Mouse (Mus musculus): ENCODE measurements around the gene Adar. TPM values are rescaled to one million over a fixed set of nuclear protein-coding genes. Genes with fewer than 3 reads are reported as not detected.
A peak's percentile ranks its signal among the peaks of the same experiment; 100 is the strongest.
"Not testable (repeated sequence)": the region's sequence is repeated elsewhere in the genome, so short reads cannot be mapped to it uniquely, and the experiment has no call there.

Gene Adar
- polyA plus RNA-seq, 1 experiment from 2014 or later, result 16.6 TPM

DNA sequence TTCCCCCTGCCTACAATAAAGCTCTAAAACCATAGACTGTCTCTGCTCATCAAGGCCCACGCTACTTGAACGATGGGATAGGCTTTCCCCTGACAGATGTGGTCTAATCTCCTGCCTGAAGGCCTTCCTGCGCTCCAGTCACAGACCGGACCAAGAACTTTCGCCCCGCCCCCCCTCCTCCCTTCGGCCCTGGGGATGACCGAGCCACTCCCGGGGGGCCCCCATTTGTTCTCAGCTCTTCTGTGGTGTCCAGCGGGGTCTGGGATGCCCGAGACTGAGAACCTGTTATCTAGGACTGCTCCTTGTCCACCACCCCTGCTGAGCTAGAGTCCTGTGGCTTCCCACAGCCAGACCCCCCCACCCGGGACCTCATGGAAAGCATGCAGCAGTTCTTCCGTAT lies 84.7 kb downstream of the Adar start:
- Histone ChIP-seq H3K4me1 (ENCODE audit: control insufficient read depth, insufficient read depth, low read length) (no peaks in the 10 kb centered on the region), H3K9me3 (ENCODE audit: control insufficient read depth, low read length) (no peaks in the 10 kb centered on the region), H3K4me2 (peak overlapping the region; percentile 33), H3K4me3 (ENCODE audit: low read depth, low read length) (no peak overlapping the region), H3K36me3 (ENCODE audit: control insufficient read depth, insufficient read depth, low read length) (no peaks in the 10 kb centered on the region), H3K27me3 (ENCODE audit: control insufficient read depth, insufficient read depth, low read length) (no peaks in the 10 kb centered on the region), H3K9ac (ENCODE audit: low read length) (no peak overlapping the region), H3K27ac (ENCODE audit: low read depth, low read length) (no peak overlapping the region)
- 3% methylated on average over 13 of the region's 13 CpGs for WGBS
- no peak for DNase-seq (ENCODE audit: low spot score, missing footprints)
- no peak for ATAC-seq (ENCODE audit: low FRiP score)

DNA sequence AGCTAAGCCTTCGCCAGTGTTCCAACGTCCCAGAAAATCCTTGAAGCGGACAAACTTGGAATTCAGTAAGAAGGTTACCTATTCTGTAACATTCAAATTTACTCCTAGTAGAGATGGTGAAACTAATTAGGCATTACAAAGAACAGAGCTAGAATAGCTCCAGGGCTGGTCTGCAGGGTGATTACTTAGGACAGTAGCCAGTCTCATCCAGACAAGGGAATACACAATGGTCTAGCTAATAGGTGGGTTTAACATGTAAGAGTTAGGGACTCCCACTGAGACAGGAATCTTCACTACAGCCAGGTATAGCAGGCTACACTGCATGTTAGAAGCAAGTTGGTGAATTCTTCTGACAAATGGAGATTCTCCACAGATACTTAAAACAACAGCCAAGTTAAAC lies 85.3 kb downstream of the Adar start:
- ATAC-seq (ENCODE audit: low FRiP score), result not testable (repeated sequence)
- 32% methylated on average over 3 of the region's 3 CpGs for WGBS

DNA sequence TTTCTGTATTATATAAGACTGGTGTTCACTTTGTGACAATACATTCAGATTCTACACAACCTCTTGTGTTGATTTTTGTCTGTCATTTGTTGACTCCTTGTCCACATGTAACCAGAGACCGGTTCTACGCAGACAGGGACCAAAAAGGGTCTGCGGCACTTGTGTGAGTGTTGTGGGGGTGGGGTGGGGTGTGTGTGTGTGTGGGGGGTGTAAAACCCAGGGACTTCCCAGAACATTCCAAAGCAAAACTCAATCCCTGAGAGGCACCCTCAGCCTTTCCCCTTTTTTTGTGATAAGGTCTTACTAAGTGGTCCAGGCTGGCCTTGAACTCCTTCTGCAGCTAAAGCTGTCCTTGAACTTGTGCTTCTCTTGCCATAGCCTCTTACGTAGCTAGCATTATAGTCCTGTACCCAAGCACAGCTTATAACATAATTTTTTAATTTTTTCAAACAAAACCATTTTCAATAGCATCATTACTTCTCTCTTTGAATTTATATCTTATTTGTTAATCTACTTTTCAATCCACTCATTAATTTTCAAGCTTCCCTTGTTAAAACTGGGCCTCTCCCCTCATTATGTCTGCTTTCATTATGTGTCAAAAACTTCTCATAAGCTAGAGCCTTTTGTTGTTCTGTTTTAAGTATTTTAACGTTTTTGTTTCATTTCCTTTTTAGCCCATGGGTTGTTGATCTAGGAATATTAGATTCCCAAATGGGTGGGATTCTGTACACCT lies 86.1 kb downstream of the Adar start:
- H3K9ac ChIP-seq (ENCODE audit: low read length), result no peak overlapping the region
- ATAC-seq (ENCODE audit: low FRiP score), result no peak
- H3K36me3 ChIP-seq (ENCODE audit: control insufficient read depth, insufficient read depth, low read length), result no peaks in the 10 kb centered on the region
- no peaks in the 10 kb centered on the region for H3K4me1 ChIP-seq (ENCODE audit: control insufficient read depth, insufficient read depth, low read length)
- no peak overlapping the region for H3K27ac ChIP-seq (ENCODE audit: low read depth, low read length)
- H3K4me3 ChIP-seq (ENCODE audit: low read depth, low read length), result no peak overlapping the region
- DNase-seq (ENCODE audit: low spot score, missing footprints), result no peak
- H3K9me3 ChIP-seq (ENCODE audit: control insufficient read depth, low read length), result no peaks in the 10 kb centered on the region
- H3K4me2 ChIP-seq, result no peak overlapping the region
- 65% methylated on average over 5 of the region's 5 CpGs for whole genome bisulfite sequencing
- H3K27me3 ChIP-seq (ENCODE audit: control insufficient read depth, insufficient read depth, low read length), result no peaks in the 10 kb centered on the region

More for the DNA sequence above, 85.3 kb downstream of the Adar start:
- H3K36me3 ChIP-seq (ENCODE audit: control insufficient read depth, insufficient read depth, low read length); H3K9me3 ChIP-seq (ENCODE audit: control insufficient read depth, low read length); H3K4me2 ChIP-seq; H3K9ac ChIP-seq (ENCODE audit: low read length); H3K4me3 ChIP-seq (ENCODE audit: low read depth, low read length); H3K27ac ChIP-seq (ENCODE audit: low read depth, low read length); H3K4me1 ChIP-seq (ENCODE audit: control insufficient read depth, insufficient read depth, low read length); H3K27me3 ChIP-seq (ENCODE audit: control insufficient read depth, insufficient read depth, low read length); DNase-seq (ENCODE audit: low spot score, missing footprints): not testable (repeated sequence)

GRCm38 (mm10) chr3:89801507-89801847 lies 86.7 kb downstream of the Adar start:
- DNase-seq (ENCODE audit: low spot score, missing footprints) (no peak), ATAC-seq (ENCODE audit: low FRiP score) (no peak)
- Histone ChIP-seq H3K4me3 (ENCODE audit: low read depth, low read length) (no peak overlapping the region), H3K27me3 (ENCODE audit: control insufficient read depth, insufficient read depth, low read length) (no peaks in the 10 kb centered on the region), H3K9ac (ENCODE audit: low read length) (no peak overlapping the region), H3K36me3 (ENCODE audit: control insufficient read depth, insufficient read depth, low read length) (no peaks in the 10 kb centered on the region), H3K9me3 (ENCODE audit: control insufficient read depth, low read length) (no peaks in the 10 kb centered on the region), H3K4me1 (ENCODE audit: control insufficient read depth, insufficient read depth, low read length) (no peaks in the 10 kb centered on the region), H3K4me2 (no peak overlapping the region), H3K27ac (ENCODE audit: low read depth, low read length) (no peak overlapping the region)
- WGBS, result 58% methylated on average over 3 of the region's 3 CpGs

DNA sequence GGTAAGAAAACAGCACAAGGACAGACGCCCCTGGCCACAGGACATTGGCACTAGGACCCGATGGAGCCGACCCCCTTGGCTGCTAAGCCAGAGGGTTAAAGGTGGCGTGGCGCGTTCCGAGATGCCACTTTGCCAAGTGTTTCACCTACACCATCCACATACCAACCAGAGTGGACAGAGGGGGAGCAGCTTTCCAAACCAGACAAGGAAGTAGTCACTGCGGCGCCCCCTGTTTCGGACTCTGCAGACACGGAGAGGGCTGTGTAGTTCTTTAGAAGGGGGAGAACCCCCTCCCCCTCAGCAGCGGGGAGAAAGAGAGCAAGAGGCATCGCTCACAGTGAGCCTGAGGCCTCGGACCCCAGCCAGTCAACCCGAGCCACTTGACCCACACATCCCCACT lies 88.1 kb downstream of the Adar start:
- Histone ChIP-seq H3K27me3 (ENCODE audit: control insufficient read depth, insufficient read depth, low read length) (no peaks in the 10 kb centered on the region), H3K4me1 (ENCODE audit: control insufficient read depth, insufficient read depth, low read length) (no peaks in the 10 kb centered on the region), H3K36me3 (ENCODE audit: control insufficient read depth, insufficient read depth, low read length) (no peaks in the 10 kb centered on the region), H3K9me3 (ENCODE audit: control insufficient read depth, low read length) (no peaks in the 10 kb centered on the region), H3K4me2 (no peak overlapping the region), H3K9ac (ENCODE audit: low read length) (no peak overlapping the region), H3K4me3 (ENCODE audit: low read depth, low read length) (no peak overlapping the region), H3K27ac (ENCODE audit: low read depth, low read length) (no peak overlapping the region)
- 73% methylated on average over 15 of the region's 15 CpGs for WGBS
- DNase-seq (ENCODE audit: low spot score, missing footprints) (no peak), ATAC-seq (ENCODE audit: low FRiP score) (no peak)

Other genes with a start within 250 kb of the Adar start
- 1.3 and 1.4 TPM in 2 replicates for gene Kcnn3, start 194.9 kb upstream of the Adar start, polyA plus RNA-seq (2014; fragmentation: Nextera tagmentation; extraction: Ambion mirVana)
- 13.5 and 13.6 TPM in 2 replicates for gene Chrnb2, start 49.6 kb downstream of the Adar start, polyA plus RNA-seq (2014; fragmentation: Nextera tagmentation; extraction: Ambion mirVana)
- 20.4 and 22.7 TPM in 2 replicates for gene Ube2q1, start 58.6 kb downstream of the Adar start, polyA plus RNA-seq (2014; fragmentation: Nextera tagmentation; extraction: Ambion mirVana)
- gene She, start 116.3 kb downstream of the Adar start, polyA plus RNA-seq (2014; fragmentation: Nextera tagmentation; extraction: Ambion mirVana), result 2.0 and 2.3 TPM in 2 replicates
- gene Il6ra, start 198.2 kb downstream of the Adar start, polyA plus RNA-seq (2014; fragmentation: Nextera tagmentation; extraction: Ambion mirVana), result 0.36 and 0.45 TPM in 2 replicates
- gene Atp8b2, start 248.5 kb downstream of the Adar start, polyA plus RNA-seq (2014; fragmentation: Nextera tagmentation; extraction: Ambion mirVana), result 8.0 and 11.4 TPM in 2 replicates

Data from midbrain, embryonic 11.5 days (tissue).